Mouse (Mus musculus) heart, postnatal 4 days (tissue): Measurements from ENCODE around the gene Prmt7. TPM values are rescaled to one million over a fixed set of nuclear protein-coding genes. Genes with fewer than 3 reads are reported as not detected.

Source experiments
- DNase-seq: peaks from one replicate; pipeline ENCODE4 v3.0.0; 2021
- total RNA-seq, 2 experiments: library from RNA; stranded (reverse); gene quantifications; 2 replicates each; pipeline ENCODE4 v1.2.3; 2021

Prmt7 gene
- total RNA-seq, 2 experiments from 2014 or later = 24.1 to 25.5 TPM

- DNase-seq = peak; percentile 68
These were observed 15.9 kb downstream of the Prmt7 start for GRCm38 (mm10) chr8:106226589-106226988.

GRCm38 (mm10) chr8:106231536-106231935 is 20.8 kb downstream of the Prmt7 start:
- DNase-seq = no peak

- DNase-seq = no peak
These were observed 22.0 kb downstream of the Prmt7 start for GRCm38 (mm10) chr8:106232751-106233150.

- peak; percentile 49 for DNase-seq
These were observed 24.0 kb downstream of the Prmt7 start for GRCm38 (mm10) chr8:106234567-106235261.

GRCm38 (mm10) chr8:106237106-106237505 is 26.4 kb downstream of the Prmt7 start:
- no peak for DNase-seq

- no peak for DNase-seq
These were observed 39.5 kb downstream of the Prmt7 start for GRCm38 (mm10) chr8:106250186-106250585.

- DNase-seq = peak; percentile 32
These were observed 47.4 kb downstream of the Prmt7 start for GRCm38 (mm10) chr8:106258169-106258568.

- no peak for DNase-seq
These were observed 49.0 kb downstream of the Prmt7 start for GRCm38 (mm10) chr8:106259579-106260255.

- no peak for DNase-seq
These were observed 50.2 kb downstream of the Prmt7 start for GRCm38 (mm10) chr8:106260894-106261293.

- DNase-seq = peak; percentile 47
These were observed 51.6 kb downstream of the Prmt7 start for GRCm38 (mm10) chr8:106262343-106262742.

GRCm38 (mm10) chr8:106263928-106264327 is 53.2 kb downstream of the Prmt7 start:
- no peak for DNase-seq

GRCm38 (mm10) chr8:106265398-106265797 is 54.7 kb downstream of the Prmt7 start:
- no peak for DNase-seq

GRCm38 (mm10) chr8:106268710-106269346 is 58.1 kb downstream of the Prmt7 start:
- no peak for DNase-seq

GRCm38 (mm10) chr8:106270804-106271203 is 60.1 kb downstream of the Prmt7 start:
- DNase-seq = no peak

GRCm38 (mm10) chr8:106271378-106271777 is 60.6 kb downstream of the Prmt7 start:
- no peak for DNase-seq

GRCm38 (mm10) chr8:106273468-106273867 is 62.7 kb downstream of the Prmt7 start:
- DNase-seq = no peak

GRCm38 (mm10) chr8:106276709-106277317 is 66.1 kb downstream of the Prmt7 start:
- DNase-seq = no peak

GRCm38 (mm10) chr8:106278367-106279042 is 67.8 kb downstream of the Prmt7 start:
- no peak for DNase-seq

- no peak for DNase-seq
These were observed 69.4 kb downstream of the Prmt7 start for GRCm38 (mm10) chr8:106280154-106280553.

- DNase-seq = no peak
These were observed 70.1 kb downstream of the Prmt7 start for GRCm38 (mm10) chr8:106280844-106281243.

- DNase-seq = no peak
These were observed 76.7 kb downstream of the Prmt7 start for GRCm38 (mm10) chr8:106287445-106287844.

GRCm38 (mm10) chr8:106288732-106289131 is 78.0 kb downstream of the Prmt7 start:
- DNase-seq = no peak

GRCm38 (mm10) chr8:106289464-106289863 is 78.7 kb downstream of the Prmt7 start:
- DNase-seq = no peak
